Mouse (Mus musculus) urinary bladder, postnatal 25 days (tissue): ENCODE data around the gene Ap4b1.
"Not testable (repeated sequence)": the region's sequence is repeated elsewhere in the genome, so short reads cannot be mapped to it uniquely, and the experiment has no call there.

Experiments
- DNase-seq: peaks from one replicate; pipeline ENCODE4 v3.0.0; 2022; ENCODE audit warnings: low spot score

The Ap4b1 gene

DNA sequence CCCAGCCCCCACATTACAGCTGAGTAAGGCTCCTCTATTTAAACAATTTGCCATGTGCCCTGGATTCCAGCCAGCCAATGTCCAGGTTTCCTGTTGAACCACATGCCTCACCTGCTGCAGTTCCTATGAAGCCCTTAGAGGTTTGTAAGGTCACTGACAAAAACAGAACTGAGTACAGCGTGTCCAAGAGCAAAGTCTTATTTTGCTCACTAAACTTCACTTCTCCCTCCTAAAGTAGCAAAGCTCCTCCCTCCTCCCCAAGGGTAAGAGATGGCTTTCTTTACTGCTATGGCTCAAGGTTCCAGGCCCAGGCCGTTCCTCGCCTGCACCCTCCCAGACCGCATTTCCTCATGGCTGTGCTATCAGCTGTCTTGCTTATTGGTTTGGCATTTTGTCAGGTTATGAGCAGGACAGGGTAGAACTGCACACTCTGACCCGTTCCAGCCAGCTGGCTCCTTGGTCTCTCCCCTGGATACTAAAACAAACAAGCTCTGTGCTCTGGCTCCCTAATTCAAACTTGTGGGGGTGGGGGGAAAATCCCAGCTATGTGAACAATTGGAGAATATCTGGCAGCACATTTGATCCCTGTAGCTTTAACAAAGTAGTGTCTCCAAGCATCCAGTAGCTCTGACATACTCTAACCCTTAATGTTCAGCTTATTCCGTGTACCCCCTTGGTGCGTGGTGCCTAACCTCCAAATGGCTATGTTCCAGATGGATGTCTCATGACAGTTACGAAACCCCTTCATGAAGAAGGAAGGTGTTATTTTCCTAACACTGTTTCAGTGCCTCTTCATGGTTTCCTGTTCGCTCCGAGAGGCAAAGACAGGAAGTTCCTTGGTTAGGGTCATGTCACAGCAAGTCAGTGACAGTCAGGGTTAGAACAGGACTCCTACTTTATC lies 7.4 kb upstream of the Ap4b1 start:
- DNase-seq = peak; percentile 47

DNA sequence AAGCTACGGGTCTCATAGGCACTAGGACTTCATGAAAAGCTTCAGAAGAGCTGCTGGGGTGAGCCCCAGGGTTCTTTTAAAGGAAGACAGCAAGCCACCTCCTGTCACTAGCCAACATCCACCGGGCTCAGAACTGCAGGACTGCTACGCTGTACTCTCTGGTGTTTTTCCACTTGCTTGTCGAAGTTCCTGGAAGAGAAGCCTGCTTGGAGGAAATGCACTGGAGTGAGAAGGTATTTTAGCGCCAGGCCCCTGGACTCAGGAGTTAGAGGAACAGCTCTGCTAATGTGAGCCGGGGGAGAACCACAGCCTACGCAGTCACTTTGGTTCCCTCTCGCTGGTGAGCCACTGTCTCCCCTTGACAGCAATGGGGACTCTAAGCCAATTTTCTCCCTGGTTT lies 6.5 kb upstream of the Ap4b1 start:
- no peak for DNase-seq

DNA sequence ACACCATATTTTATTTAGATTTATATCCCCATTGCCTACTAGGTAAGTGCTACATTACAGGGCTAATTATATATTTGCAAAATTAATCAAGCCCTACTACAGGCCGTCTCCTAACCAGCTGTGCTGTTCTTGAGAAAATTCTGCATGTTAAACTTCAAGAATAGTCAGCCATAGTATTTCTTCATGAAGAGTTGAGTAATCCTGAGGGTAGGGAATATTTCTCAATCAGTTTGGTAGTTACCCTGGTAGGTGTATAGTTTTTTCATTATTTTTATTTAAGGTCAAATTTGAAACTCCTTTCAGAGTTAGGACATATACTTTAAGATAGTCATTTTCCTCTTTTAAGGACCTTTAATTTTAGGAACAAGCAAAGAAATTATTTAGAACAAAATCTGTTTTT lies 3.6 kb upstream of the Ap4b1 start:
- no peak for DNase-seq

DNA sequence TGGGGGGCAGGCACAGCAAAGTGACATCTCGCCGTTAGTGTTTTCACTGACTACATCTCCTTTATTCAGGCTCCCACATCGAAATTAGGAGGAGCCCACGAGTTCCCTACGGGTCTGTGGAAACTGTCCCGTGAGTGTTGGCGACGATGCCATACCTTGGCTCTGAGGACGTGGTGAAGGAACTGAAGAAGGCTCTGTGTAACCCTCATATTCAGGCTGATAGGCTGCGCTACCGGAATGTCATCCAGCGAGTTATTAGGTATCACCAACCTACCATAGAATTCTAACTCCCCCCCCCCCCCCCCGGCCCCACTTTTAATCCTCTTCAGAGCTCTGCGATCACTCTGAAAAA lies 455 bp downstream of the Ap4b1 start:
- DNase-seq = no peak

DNA sequence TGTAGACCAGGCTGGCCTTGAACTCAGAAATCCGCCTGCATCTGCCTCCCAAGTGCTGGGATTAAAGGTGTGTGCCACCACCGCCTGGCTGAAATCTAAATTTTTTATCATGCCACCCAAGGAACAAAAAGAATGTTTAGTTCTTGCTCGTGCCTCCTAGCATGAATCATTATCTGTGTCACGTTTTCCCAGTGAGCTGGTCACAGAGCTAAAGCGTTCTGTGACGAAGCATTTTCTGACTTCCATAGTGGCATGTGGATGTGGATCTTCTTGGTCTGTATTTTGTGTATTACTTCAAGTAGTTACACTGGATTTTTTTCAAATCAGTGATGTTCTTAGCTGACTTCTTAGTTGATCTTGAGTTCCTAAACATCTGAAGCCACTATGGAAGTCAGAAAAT lies 1.6 kb downstream of the Ap4b1 start:
- no peak for DNase-seq

DNA sequence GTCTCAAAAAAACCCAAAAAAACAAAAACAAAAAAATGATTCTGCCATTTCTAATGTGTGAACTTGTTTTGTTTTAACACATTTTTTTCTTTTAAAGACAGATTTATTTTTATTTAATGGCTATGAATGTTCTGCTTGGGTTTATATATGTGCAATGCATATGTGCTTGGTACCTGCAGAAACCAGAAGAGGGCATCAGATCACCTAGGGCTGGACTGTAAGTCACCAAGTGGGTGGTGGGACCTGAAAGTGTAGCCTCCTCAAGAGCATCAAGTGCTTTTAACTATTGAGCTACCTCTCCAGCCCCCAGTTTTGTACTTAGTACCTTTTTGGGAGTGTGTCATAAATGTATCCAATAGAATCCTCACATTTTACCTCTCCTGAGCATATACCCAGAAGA lies 18.2 kb downstream of the Ap4b1 start:
- no peak for DNase-seq

DNA sequence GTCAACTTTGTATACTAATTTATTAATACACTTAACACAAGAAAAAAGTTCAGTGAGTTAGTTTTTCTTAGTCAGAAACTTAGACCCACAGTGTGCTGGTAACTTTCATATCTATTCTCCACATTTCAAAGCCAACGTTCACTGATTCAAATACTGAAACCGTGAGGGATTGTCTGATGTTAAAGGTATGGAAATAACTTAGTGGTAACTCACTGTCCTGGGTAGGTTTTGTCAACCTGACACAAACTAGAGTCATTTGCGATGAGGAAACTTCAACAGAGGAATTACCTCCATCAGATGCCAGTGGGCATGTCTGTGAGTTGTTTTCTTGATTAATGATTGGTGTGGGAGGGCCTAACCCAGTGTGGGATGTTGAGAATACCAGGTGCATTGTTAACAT lies 19.7 kb downstream of the Ap4b1 start:
- DNase-seq = no peak

DNA sequence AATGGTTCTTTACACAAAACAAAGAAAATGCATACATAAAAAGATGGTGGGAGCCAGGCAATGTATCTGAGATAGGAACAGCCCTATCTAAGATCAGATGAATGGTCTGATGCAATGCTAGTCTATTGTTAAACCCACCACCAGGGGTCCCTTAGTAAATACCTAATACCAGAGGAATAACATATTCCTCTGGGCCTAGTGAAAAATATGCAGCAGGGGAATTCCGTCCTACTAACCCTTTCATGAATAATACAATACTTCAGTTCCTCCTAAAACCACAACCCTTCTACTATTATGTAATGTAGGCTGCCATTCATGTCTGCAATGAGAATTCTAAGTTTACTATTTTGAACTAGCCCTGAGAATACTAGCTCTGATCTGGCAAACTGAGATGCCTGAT lies 21.4 kb downstream of the Ap4b1 start:
- DNase-seq = not testable (repeated sequence)

DNA sequence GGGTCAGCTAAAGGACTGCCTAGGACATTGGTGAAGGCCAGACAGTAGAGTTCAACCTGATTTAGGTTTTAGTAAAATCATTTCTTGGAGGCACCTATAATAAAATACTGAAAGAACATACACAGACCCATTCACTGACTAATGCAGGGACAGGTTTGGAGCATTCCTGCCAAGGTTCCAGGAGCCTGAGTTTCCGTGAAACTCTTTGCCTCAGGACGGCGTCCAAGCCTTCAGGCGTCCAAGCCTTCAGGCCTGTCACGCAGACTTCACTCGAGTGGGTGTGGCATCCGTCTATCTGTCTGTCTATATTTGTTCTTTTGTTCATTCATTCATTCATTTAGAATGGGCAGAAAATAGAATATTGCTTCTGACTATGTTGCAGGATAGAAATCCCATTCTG lies 21.8 kb downstream of the Ap4b1 start:
- no peak for DNase-seq

DNA sequence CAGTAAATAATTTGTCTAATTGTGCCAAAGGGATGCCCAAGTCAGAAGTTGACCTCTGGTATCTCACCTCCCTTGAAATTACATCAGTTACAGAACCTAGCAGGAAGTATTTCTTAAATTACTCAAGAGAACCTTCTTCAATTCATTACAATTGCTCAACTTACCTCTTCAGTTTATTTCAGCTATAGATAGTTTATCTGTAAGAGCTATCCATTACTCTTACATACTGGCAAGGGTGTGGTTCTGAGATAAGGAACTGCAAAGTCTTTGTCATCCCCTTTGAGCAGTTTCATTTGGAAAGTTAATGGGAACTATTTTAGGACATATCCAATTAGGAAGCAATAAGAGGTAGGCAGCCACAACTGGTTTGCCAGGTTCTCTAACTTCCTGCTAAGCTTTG lies 23.1 kb downstream of the Ap4b1 start, which contains the start of gene Bcl2l15:
TSS of gene Bcl2l15 (plus strand) at position 176 of the 400 bp plus-strand sequence.
- no peak for DNase-seq

DNA sequence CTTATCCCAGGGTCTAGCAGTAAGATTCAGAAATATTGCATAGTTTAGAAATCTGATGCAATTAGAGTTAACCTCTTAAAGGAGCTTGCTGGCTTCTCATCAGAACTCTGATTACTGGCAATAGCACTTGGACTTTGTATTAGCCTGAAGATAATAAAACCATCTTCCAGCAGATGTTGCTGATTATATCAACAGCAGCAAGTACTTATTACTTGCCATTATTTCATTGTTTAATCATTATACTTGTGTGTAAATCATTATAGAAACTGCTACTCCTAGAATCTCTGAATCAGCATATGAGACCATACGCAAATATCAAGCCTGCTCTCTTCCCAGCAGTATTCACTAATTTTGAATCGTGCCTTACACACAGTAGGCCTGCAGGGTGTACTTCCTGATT lies 24.7 kb downstream of the Ap4b1 start:
- no peak for DNase-seq

DNA sequence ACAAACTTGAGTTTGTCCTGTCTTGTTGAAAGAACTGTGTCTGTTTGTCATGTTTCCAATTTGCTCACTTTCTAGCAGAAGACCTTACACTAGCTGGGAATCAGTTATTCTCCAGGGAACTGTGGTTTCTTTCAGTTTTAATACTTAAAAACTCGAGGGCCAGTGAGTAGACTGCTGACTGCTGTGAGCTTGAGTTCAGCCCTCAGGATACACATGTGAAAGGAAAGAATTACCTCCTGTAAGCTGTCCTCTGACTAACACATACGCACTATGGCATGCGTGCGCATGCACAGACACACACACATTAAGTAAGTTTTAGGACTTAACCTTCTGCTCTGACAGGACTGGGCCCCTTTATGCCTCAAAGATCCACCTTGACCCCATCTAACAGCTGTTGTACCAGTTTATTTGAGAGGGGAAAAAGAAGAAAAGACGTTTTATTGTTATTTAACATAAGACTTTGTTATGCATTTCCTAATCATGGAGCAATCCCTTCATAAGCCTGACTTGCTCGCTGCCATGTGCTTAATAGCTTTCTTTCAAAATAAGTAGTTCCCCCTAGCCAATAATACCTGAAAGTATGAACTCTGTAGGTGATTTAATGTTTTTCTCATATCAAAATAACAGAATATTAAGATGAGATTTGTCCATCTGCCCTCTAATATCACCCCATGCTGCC lies 26.1 kb downstream of the Ap4b1 start:
- no peak for DNase-seq

DNA sequence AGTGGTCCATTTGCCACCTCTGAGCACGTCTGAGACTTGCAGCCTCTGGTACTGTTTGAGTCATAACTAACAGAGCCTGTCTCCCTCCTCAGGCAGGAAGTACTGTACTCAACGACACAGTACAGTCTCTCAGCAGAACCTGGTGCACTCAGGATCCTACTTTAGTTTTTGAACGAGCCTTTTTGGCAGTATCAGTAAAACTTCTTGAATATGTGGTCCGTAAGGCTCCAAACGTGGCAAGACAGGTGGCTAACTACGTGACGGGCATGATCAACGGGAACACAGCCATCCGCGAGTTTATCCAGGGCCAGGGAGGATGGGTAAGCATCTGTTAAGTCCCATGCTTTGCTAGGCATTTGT lies 26.6 kb downstream of the Ap4b1 start:
- no peak for DNase-seq

DNA sequence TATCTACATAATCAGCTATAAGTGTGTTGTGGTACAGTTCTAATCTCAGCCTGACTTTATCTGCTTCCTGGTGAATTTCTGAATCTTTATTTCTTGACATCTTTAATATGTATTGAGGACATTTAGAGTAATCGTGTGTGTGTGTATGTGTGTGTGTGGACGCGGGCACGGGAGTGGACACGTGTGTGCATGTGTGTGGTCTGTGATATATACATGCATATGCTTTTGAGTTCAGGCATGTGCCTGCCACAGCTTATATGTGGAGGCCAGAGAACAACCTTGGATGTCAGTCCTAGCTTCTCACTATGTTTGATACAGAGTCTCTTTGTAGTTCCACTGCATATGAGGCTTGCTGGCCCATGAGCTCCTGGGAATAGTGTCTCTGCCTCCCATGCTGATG lies 27.1 kb downstream of the Ap4b1 start:
- DNase-seq = no peak

DNA sequence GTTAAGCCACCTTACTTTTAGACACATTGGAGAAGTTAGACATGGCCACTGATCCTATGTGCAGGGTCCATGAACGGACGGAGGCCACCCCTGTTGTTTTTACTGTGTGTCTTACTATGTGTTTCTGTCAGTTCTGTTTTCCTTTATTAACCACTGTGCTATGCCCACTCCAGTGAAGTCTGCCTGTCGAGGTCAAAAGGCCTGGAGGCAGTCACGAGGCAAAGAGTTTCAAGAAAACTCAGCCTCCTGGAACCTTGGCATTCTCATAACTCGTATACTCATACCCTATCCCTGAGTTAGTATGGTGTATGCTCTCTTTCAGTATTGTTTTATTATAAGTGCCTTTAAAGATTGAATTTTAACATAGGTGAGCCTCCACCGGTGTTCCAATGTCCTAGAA lies 30.4 kb downstream of the Ap4b1 start:
- no peak for DNase-seq

DNA sequence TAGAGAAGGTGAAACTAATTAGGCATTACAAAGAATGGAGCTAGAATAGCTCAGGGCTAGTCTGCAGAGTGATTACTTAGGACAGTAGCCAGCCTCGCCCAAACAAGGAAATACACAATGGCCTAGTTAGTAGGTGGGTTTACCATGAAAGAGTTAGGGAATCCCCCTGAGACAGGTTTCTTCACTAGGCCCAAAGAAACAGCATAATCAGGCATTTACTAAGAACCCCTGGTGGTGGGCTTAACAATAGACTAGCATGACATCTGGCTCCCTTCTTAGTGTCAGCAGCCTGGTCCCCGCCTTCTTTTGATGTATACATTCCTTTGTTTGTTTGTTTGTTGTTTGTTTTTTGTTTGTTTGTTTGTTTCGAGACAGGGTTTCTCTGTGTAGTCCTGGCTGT lies 30.9 kb downstream of the Ap4b1 start:
- not testable (repeated sequence) for DNase-seq

DNA sequence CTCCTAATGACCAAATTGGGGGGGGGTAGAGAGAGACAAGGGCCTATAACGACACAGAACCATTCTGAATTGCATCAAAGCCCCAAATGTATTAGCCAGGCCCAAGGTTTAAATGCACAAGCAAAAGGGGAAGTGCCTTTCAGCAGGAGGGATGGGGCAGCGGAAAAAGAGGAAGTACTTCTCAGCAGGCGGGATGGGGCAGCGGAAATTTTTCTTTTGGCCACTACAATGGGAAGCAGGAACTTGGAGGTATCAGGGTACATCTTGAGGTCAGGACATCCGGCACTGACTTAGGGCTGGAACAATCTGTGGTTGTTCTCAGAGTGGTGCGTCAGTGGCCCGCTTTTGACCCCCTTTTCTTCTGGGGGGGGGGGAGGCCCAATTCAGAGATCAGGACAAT lies 31.6 kb downstream of the Ap4b1 start:
- DNase-seq = not testable (repeated sequence)

DNA sequence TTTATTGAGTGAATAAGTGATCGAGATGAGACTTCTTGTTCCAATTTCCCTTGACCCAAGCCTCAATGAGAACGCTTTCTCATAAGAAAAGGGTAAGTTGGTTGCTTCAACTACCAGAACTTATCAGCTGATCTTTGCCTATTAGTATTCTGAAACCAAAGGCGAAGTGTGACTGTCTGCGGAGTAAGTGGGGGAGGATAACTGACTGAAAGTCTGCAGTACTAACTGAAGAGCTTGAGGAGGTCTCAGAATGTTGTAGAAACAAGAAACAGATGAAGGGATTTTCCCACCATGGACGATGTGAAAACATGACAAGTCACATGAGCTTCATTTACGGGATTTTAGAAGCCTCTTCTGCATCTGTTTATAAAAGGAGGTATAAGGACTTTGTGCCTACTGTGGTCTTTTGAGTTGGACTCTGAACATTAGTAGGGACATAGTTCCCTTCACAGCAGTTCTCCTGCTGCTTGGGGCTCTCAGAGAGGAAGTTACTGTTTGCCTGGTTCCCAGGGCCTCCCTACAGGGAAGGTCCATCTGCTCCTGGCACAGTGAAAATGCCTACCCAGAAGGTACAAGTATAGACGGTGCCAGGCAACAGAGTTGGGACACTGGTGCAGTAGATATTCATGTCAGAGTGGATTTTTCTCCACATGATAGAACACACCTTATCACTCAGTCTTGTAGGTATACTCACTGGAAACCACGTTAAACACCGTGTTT lies 41.5 kb downstream of the Ap4b1 start:
- DNase-seq = no peak

DNA sequence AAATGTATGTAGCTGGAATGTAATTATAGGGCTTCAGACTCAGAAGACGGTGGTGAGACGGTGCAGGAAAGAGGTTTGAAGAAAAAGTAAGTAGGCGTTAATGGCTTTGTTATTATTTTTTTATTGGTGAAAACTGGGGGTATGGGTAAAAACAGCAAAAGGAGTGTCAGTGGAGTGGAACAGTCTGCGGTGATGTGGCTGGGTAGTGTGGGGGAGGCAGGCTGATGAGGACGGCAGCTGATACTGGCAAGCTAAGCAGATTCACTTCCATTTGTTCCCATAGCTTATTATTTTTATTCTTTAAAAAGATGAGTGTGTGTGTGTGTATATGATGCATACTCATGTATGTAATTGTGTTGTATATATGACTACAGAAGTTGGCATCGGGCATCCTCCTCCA lies 42.2 kb downstream of the Ap4b1 start:
- DNase-seq = no peak

DNA sequence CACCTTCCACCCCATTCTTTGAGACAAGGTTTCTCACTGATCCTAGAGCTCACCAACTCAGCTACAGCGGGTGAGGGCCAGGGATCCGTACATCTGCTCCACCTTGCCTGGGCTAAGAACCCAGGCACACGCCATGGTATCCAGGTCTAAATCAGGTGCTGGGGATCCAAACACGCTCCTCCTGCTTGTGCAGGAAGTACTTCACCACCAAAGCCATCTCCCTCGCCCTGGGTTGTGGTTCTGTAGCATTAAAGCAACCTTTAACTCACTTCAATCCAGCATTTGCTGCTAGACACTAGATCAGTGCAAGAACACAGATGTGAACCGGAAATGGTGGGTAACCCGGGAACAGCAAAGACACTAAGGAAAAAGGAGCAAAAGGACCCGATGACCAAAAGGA lies 42.6 kb downstream of the Ap4b1 start:
- no peak for DNase-seq

DNA sequence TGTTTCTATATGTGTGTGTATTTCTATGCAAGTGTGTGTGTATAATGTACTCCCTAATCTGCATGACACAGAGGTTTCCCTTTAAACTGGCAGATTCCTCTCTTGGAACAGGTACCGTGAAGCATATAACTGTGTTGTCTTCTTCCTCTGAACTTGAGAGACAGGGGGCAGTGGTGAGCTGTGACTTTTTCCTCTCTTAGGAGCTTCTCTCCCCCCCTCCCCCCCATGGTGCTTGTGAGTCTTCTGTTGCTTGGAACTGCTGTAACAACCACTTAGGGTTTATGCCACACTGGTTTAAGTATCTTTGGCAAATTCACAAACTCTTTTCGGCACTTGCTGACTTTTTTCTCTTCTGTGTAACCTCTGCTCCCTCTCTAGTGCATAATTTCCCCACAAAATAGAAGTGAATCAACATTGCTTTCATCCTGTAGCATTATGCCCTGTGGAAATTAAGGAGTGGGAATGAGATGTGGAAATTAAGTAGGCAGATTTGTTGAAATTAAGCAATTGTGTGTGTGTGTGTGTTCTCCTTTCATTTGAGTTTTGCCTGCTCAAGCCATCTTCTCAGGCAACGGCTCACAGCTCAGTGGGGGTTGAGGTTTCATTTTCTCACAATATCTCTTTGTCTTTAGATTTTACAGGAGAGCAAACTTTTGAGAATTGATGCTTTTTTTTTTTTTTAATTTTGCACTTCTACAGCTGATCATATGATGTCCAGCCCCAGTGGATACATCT lies 43.4 kb downstream of the Ap4b1 start:
- DNase-seq = no peak

DNA sequence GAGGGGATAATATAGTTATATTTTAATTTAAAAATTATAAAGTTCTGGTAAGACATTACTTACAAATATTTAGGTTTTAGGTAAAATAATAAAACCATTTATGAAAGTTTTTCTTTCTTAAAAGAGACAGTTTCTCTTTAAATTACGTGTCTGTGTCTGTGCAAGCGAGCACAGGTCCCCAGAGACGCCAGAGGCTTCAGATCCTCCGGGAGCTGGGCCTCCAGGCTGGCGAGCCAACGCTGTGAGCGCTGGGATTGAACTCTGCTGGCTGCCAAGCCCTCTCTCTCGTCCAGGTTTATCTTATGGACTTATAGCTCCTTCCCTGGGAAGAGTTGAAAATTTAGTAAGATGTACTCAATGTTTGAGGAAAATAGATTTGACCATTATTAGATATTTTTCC lies 44.5 kb downstream of the Ap4b1 start:
- DNase-seq = no peak
